Mouse (Mus musculus) lung, embryonic 15.5 days (tissue): ENCODE measurements around the gene Shc2. TPM values are rescaled to one million over a fixed set of nuclear protein-coding genes. Genes with fewer than 3 reads are reported as not detected.

ENCODE experiments used
- ATAC-seq: fragments of 200-750 bp; cut with Nextera tagmentation; 2 replicates; pipeline ENCODE4 v1.8.0; 2017; ENCODE audit warnings: moderate number of reproducible peaks, borderline replicate concordance; ENCODE audit not compliant: low FRiP score, low TSS enrichment; ENCODE audit errors: extremely low read depth
- H3K27ac ChIP-seq: fragments of 300-500 bp; sonication (generic); 2 replicates; pipeline ENCODE4 v1.5.1; 2015; ENCODE audit warnings: moderate library complexity, mild to moderate bottlenecking, inconsistent platforms
- H3K27me3 ChIP-seq: fragments of 300-500 bp; sonication (generic); 2 replicates; pipeline ENCODE4 v1.6.1; 2015; ENCODE audit warnings: inconsistent platforms
- H3K36me3 ChIP-seq: fragments of 300-500 bp; sonication (generic); 2 replicates; pipeline ENCODE4 v1.6.1; 2015; ENCODE audit warnings: inconsistent platforms
- H3K4me1 ChIP-seq: fragments of 300-500 bp; sonication (generic); 2 replicates; pipeline ENCODE4 v1.6.1; 2015; ENCODE audit warnings: inconsistent platforms
- H3K4me2 ChIP-seq: fragments of 300-500 bp; sonication (generic); 2 replicates; pipeline ENCODE4 v1.6.1; 2015; ENCODE audit warnings: inconsistent platforms, mild to moderate bottlenecking, moderate library complexity
- H3K4me3 ChIP-seq: fragments of 300-500 bp; sonication (generic); 2 replicates; pipeline ENCODE4 v1.5.1; 2015; ENCODE audit warnings: mild to moderate bottlenecking, inconsistent platforms
- H3K9ac ChIP-seq: fragments of 300-500 bp; sonication (generic); 2 replicates; pipeline ENCODE4 v1.6.1; 2015; ENCODE audit warnings: inconsistent platforms
- H3K9me3 ChIP-seq: fragments of 300-500 bp; sonication (generic); 2 replicates; pipeline ENCODE4 v1.6.1; 2016; ENCODE audit warnings: inconsistent platforms
- WGBS: fragments of 180-500 bp; shearing (Covaris S2); methylation state at CpG from one replicate; pipeline ENCODE4 v1.1.7; 2015; 5-methylcytosine and 5-hydroxymethylcytosine counted together
- polyA plus RNA-seq: library from polyadenylated mRNA; unstranded; fragments of >200 nt; fragmentation: Nextera tagmentation; extraction: Ambion mirVana; gene quantifications from 2 replicates; pipeline ENCODE4 v1.2.1, GENCODE M21; 2015

Gene Shc2
- polyA plus RNA-seq, 1 experiment from 2014 or later, result 6.2 TPM

- WGBS, result 84% methylated on average over 6 of the region's 6 CpGs
- no peak overlapping the region for H3K27ac ChIP-seq
- ATAC-seq, result no peak
- no peak overlapping the region for H3K9ac ChIP-seq
- H3K36me3 ChIP-seq, result no peaks in the 10 kb centered on the region
- no peaks in the 10 kb centered on the region for H3K4me1 ChIP-seq
- H3K4me2 ChIP-seq, result no peak overlapping the region
- H3K4me3 ChIP-seq, result no peak overlapping the region
- no peaks in the 10 kb centered on the region; the same call in 1 of the 2 replicates for H3K27me3 ChIP-seq
- H3K9me3 ChIP-seq, result no peaks in the 10 kb centered on the region
Observed at GRCm38 (mm10) chr10:79574796-79575195, 62.9 kb downstream of the Shc2 start.

- H3K4me3 ChIP-seq, result no peak overlapping the region
- no peaks in the 10 kb centered on the region for H3K36me3 ChIP-seq
- no peaks in the 10 kb centered on the region for H3K9me3 ChIP-seq
- H3K4me2 ChIP-seq, result no peak overlapping the region
- WGBS, result 74% methylated on average over 8 of the region's 8 CpGs
- H3K9ac ChIP-seq, result no peak overlapping the region
- H3K4me1 ChIP-seq, result no peaks in the 10 kb centered on the region
- no peak overlapping the region for H3K27ac ChIP-seq
- H3K27me3 ChIP-seq, result no peaks in the 10 kb centered on the region; the same call in 1 of the 2 replicates
- no peak for ATAC-seq
Observed at GRCm38 (mm10) chr10:79574350-79574749, 63.4 kb downstream of the Shc2 start.

- WGBS, result 82% methylated on average over 6 of the region's 6 CpGs
- H3K9ac ChIP-seq, result no peak overlapping the region
- H3K9me3 ChIP-seq, result no peaks in the 10 kb centered on the region
- no peaks in the 10 kb centered on the region for H3K36me3 ChIP-seq
- no peak overlapping the region for H3K4me3 ChIP-seq
- ATAC-seq, result no peak
- H3K27ac ChIP-seq, result no peak overlapping the region
- no peak overlapping the region for H3K4me2 ChIP-seq
- H3K27me3 ChIP-seq, result no peaks in the 10 kb centered on the region
- H3K4me1 ChIP-seq, result no peaks in the 10 kb centered on the region
Observed at GRCm38 (mm10) chr10:79573611-79574010, 64.1 kb downstream of the Shc2 start.

- WGBS, result 88% methylated on average over 2 of the region's 2 CpGs
- no peak for ATAC-seq
Observed at GRCm38 (mm10) chr10:79571314-79571713, 66.4 kb downstream of the Shc2 start.

GRCm38 (mm10) chr10:79569921-79570320, 67.8 kb downstream of the Shc2 start:
- H3K4me1 ChIP-seq, result no peaks in the 10 kb centered on the region
- H3K4me2 ChIP-seq, result no peak overlapping the region
- H3K27me3 ChIP-seq, result no peaks in the 10 kb centered on the region
- 79% methylated on average over 5 of the region's 5 CpGs for WGBS
- ATAC-seq, result no peak
- no peak overlapping the region for H3K27ac ChIP-seq
- no peaks in the 10 kb centered on the region for H3K36me3 ChIP-seq
- no peak overlapping the region for H3K4me3 ChIP-seq
- H3K9me3 ChIP-seq, result no peaks in the 10 kb centered on the region
- no peak overlapping the region for H3K9ac ChIP-seq

More at GRCm38 (mm10) chr10:79571314-79571713, 66.4 kb downstream of the Shc2 start:
- Histone ChIP-seq H3K9ac (no peak overlapping the region), H3K4me1 (no peaks in the 10 kb centered on the region), H3K27ac (no peak overlapping the region), H3K4me3 (no peak overlapping the region), H3K9me3 (no peaks in the 10 kb centered on the region), H3K36me3 (no peaks in the 10 kb centered on the region), H3K4me2 (no peak overlapping the region), H3K27me3 (no peaks in the 10 kb centered on the region)

Other genes starting within 250 kb of the Shc2 start
- gene Vmn2r83, start 169.2 kb downstream of the Shc2 start, polyA plus RNA-seq, result not detected in 2 replicates
- 33.2 and 34.1 TPM in 2 replicates for gene Plpp2, start 104.1 kb downstream of the Shc2 start, polyA plus RNA-seq
- gene Mier2, start 82.7 kb downstream of the Shc2 start, polyA plus RNA-seq, result 45.9 and 47.9 TPM in 2 replicates
- not detected in 2 replicates for gene Theg, start 50.6 kb downstream of the Shc2 start, polyA plus RNA-seq
- gene C2cd4c, start 23.9 kb downstream of the Shc2 start, polyA plus RNA-seq, result not detected in 2 replicates
- gene Odf3l2, start 7.8 kb upstream of the Shc2 start, polyA plus RNA-seq, result not detected in 2 replicates
- 0.89 and 1.3 TPM in 2 replicates for gene Madcam1, start 26.6 kb upstream of the Shc2 start, polyA plus RNA-seq
- 61.7 and 65.9 TPM in 2 replicates for gene Tpgs1, start 31.5 kb upstream of the Shc2 start, polyA plus RNA-seq
- 79.5 and 82.0 TPM in 2 replicates for gene Cdc34, start 44.3 kb upstream of the Shc2 start, polyA plus RNA-seq
- 0.86 and 0.89 TPM in 2 replicates for gene Gzmm, start 51.1 kb upstream of the Shc2 start, polyA plus RNA-seq
- 1,102 and 1,152 TPM in 2 replicates for gene Bsg, start 66.6 kb upstream of the Shc2 start, polyA plus RNA-seq
- 0.05 and 0.10 TPM in 2 replicates for gene Hcn2, start 78.7 kb upstream of the Shc2 start, polyA plus RNA-seq
- 41.5 and 49.2 TPM in 2 replicates for gene Polrmt, start 108.7 kb upstream of the Shc2 start, polyA plus RNA-seq
- 0.12 and 0.30 TPM in 2 replicates for gene Fgf22, start 117.2 kb upstream of the Shc2 start, polyA plus RNA-seq
- 89.7 and 91.3 TPM in 2 replicates for gene Rnf126, start 129.0 kb upstream of the Shc2 start, polyA plus RNA-seq
- gene Fstl3, start 139.4 kb upstream of the Shc2 start, polyA plus RNA-seq, result 19.2 and 20.5 TPM in 2 replicates
- 0.40 and 1.9 TPM in 2 replicates for gene Prss57, start 153.0 kb upstream of the Shc2 start, polyA plus RNA-seq
- gene Palm, start 155.7 kb upstream of the Shc2 start, polyA plus RNA-seq, result 61.3 and 63.7 TPM in 2 replicates
- 7.7 and 10.2 TPM in 2 replicates for gene Misp, start 183.1 kb upstream of the Shc2 start, polyA plus RNA-seq
- gene Ptbp1, start 216.5 kb upstream of the Shc2 start, polyA plus RNA-seq, result 367 and 368 TPM in 2 replicates
- gene Prtn3, start 236.6 kb upstream of the Shc2 start, polyA plus RNA-seq, result 3.7 and 3.8 TPM in 2 replicates
- 29.1 and 32.4 TPM in 2 replicates for gene Plppr3, start 236.7 kb upstream of the Shc2 start, polyA plus RNA-seq
- 0.25 and 0.72 TPM in 2 replicates for gene Elane, start 248.3 kb upstream of the Shc2 start, polyA plus RNA-seq